Mouse (Mus musculus): ENCODE data around the gene Zfp319.
"Not testable (repeated sequence)": the region's sequence is repeated elsewhere in the genome, so short reads cannot be mapped to it uniquely, and the experiment has no call there.

Gene Zfp319

DNA sequence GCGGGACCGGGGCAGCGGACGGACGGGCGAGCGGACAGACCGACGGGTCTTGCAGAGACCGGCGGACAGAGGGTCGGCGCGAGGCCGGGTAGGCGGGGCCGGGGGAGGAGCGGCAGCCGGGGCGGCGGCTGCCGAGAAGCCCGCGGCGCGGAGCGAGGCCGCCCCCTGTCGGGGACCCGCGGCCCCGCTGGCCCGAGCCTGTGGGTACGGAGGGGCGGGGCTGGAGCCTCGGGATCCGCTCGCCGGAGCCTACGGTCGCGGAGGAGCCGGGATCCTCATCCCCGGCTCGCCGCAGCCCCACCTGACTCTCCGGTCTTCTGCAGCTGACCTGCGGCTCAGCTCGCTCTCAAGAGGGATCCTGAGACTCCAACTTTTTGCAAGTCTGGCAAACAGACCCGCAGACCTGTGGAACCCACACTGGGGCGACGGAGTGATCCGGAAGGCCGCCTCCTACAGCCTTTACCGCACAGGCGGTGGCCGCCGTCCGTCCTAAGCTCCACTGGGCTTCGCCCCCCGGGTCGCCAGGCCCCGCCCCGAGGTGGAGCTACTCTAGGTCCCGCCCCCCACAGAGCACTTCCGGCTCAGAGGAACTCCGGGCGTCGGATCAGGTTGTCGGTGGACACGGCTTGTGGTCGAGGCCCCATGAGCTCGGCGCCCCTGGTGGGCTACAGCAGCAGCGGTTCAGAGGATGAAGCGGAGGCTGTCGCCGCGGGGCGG is at the start of gene Zfp319, which contains the start of gene Usb1:
Zfp319 (minus strand) TSS at position 231 of the 717 bp plus-strand sequence.
Usb1 (plus strand) TSS at position 565 of the 717 bp plus-strand sequence.
- DNase-seq, result peak; percentile 89 to 97

- no peak for DNase-seq
Observed at GRCm38 (mm10) chr8:95380953-95381352, 49.2 kb upstream of the Zfp319 start.

DNA sequence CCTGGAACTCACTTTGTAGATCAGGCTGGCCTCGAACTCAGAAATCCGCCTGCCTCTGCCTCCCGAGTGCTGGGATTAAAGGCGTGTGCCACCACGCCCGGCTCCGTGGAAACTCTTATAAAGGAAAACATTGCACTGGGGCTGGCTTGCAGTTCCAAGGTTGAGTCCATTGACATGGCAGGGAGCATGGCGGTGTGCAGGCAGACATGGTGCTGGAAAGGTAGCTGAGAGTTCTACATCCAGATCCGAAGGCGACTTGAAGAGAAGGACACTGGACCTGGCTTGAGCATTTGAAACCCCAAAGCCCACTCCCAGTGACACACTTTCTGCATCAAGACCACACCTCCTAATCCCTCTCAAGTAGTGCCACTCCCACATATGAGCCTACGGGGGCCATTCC is 47.2 kb upstream of the Zfp319 start:
- DNase-seq, result not testable (repeated sequence)

- no peak for DNase-seq
Observed at GRCm38 (mm10) chr8:95377863-95378291, 46.1 kb upstream of the Zfp319 start.

- DNase-seq, result no peak
Observed at GRCm38 (mm10) chr8:95377101-95377500, 45.4 kb upstream of the Zfp319 start.

DNA sequence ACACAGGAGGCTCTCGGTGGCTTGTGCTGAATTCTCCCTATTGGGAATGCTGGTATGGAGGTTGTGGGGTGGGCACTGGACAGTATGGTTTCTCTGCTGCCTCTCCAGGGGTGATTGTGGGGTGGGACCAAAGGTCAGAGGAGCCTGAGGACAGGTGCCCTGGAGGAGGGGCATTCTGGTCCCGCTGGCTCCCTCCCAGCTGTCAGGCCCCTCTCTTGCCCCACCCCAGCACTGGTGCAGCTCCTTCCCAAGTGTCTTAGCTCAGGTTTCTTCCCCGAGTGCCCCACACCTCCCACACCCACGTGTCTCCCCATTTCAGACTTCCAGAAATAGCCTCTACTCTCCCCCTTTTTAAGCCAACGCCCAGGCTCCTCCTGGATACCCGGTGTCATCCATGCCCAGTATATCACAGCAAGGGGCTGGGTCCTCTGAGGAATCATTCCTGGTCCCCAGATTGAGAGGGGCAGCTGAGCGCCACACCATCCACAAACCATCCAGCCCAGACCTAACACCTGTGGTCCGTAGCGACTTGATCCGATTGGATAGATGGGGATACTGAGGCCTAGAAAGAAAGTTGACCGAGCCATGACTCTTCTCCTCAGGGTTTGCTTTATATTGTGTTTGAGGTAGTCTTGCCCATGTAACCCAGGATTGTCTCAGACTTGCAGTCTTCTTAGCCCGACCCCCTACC is 44.7 kb upstream of the Zfp319 start:
- DNase-seq, result no peak

DNA sequence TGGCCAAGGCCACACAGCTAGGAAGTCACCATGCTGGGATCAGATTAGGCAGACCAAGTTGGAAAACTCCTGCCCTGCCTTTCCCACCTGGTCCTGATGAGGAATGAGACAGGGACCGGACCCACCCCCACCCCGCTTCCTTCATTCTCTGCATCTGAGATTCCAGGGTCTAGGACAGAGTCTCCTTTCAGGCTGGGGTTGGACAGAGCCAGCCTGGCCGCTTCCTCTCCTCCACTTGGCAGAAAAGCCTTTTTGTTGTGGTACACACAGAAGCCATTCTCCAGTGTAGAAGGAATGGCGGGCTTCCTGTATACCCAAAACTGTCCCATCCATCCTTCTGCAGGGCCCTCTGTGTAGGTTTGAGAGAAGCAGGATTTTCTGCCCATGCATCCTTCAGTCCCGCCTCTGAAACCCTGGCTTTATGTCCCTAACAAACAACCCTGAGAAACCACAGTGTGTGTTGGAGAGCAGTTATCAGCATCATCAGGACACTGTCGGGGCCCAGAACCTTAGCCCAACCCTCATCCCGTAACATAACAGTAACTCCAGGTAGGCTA is 43.7 kb upstream of the Zfp319 start:
- no peak for DNase-seq

GRCm38 (mm10) chr8:95374429-95374828 is 42.7 kb upstream of the Zfp319 start:
- no peak for DNase-seq

DNA sequence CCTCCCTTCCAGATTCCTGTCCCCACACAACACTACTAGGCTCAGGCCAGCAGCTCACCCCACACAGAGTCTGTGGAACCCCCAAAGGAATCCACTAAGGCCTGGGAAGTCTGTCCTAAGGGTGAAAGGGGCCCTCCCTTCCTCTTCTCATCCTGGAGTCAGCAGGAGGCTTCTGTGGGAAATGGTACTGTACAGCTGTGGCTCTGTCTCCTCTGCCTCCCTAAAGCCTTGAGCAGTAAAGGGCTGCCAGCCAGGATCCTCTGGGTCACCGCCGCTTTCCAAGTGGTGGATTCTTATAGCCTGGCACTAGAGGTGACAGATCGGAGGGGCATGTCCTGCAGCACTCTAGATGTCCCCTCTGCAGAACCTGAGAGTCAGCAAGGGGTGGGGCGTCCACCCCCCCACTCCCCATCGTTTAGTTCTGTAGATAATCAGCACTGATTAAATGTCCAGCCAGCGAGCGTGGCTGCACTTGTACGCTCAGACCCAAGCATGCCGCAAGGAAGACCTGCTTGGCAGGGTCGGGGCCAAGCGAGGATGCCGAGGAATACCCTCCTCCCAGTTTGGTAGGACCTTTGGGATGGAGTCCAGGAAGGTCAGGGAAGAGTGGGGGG is 41.7 kb upstream of the Zfp319 start:
- DNase-seq, result no peak

- DNase-seq, result no peak
Observed at GRCm38 (mm10) chr8:95369581-95370326, 38.0 kb upstream of the Zfp319 start.

GRCm38 (mm10) chr8:95363849-95364248 is 32.1 kb upstream of the Zfp319 start:
- DNase-seq, result no peak

- DNase-seq, result no peak
Observed at GRCm38 (mm10) chr8:95362272-95362671, 30.5 kb upstream of the Zfp319 start.

DNA sequence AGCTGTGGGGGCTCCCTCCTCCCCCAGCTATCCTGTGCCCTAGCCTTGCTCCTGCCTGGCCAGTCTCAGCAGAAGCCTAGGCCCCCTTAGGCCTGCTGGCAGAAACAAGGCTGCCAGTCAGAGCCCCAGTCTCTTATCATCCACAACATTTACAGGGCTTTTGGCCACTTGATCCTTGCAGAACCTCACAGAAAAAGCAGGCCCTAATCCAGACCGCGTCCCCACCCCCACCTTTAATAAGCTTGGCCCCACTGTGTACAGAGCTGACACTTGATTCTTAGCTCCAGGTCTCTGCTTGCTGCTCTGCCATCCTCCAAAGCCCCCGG is 29.2 kb upstream of the Zfp319 start:
- no peak for DNase-seq

DNA sequence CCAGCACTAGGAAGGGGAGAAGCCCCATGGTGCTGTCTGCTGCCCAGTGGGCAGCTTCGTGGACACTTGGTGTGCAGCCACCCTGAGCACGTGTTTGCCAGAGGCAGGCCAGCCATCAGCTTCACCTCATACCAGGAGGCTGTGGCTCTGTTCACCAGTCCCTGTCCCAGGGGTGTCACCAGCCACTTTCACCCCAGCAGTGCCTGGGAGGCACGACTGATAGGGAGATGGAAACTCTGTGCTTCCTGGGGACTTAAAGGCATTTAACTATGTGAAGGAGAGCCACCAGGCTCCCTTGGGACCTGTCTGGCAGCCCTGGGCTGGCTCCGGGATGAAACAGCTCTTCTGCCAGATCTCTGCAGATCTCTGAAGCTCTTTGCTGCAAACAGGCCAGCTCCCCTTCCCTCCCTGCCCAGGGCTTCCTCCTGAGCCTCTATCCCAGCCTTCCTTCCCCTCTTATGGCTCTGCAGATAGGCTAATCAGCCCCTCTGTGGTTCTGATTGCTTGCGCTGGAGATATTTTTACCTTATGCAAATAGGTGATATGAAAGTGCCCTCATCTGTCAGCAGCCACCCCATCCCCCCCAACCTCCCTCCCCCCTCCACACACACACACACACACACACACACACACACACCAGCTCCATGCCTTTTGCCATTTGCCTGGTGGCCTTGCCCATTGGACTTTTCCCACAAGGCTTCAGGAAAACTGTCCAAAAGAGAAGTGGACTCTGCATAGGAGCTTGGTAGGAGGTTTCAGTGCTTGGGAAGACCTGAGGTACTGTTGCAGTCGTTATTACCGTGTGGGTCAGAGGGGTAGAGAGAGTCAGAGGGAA is 28.6 kb upstream of the Zfp319 start:
- no peak for DNase-seq

GRCm38 (mm10) chr8:95358550-95359411 is 27.0 kb upstream of the Zfp319 start:
- no peak for DNase-seq

DNA sequence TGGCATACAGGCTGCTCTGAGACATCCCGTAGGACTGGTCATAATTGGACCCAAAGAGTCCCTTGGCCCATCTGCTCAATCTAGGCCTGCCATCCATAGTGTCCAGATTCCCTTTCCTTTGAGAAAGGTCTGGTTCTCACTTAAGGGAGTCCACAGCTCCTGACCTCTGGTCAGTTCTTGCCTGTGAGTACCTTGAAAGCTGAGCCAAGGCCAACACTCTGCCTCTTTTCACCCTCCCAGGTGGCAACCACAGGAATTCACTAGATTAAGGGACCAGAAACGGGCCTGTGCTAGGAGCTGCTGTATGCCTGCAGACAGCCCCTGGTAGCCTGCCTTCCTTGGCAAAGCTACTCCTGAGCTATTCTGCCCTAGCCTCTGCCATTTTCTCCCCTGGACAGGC is 22.9 kb upstream of the Zfp319 start:
- DNase-seq, result no peak

DNA sequence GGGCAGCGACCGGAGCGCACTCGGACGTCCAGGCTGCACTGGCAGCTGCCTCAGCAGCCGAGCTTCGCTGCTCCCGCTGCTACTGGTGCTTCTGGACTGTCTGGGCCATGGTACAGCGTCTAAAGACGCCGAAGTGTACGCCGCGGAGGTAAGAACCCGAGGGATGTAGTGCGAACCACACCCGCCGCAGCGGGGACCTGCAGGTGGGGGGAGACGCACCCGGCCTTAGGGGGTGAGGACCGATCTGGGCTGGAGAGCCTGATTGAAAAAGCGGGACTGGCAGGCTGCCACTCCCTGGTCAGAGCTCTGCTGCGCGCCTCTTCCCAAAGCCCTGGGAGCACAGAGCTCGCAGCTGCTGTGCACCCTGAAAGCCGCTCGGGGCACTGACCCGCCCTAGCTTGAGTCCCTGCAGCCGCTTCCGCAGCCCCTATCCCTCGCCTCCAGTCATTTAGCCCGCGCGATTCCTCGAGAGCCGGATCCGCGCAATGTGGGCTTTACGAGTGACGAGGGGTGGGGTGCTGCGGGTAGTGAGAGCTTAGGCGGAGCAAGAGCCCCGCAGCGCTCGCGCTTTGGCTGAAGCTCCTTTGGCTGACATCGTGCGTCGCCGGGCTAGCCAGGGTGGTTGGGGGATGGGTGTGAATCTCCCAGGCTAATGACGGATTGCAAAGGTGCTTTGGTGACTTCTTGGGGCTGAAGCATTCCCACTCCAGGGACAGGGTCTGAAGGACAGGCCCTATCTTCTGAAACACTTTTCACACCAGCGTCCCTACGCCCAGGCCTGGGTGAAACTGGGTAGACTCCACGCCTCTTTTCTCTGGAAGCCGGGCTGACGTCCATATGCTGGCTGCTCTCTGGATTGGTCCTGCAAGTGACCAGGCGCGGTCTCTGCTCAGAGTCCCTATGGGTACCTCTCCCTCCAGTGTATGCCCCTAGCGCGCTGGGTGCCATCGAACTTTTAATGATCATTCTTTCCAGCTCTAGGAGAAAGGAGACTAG is 21.4 kb upstream of the Zfp319 start:
- DNase-seq, result peak in 1 of 2 experiments; percentile 44

DNA sequence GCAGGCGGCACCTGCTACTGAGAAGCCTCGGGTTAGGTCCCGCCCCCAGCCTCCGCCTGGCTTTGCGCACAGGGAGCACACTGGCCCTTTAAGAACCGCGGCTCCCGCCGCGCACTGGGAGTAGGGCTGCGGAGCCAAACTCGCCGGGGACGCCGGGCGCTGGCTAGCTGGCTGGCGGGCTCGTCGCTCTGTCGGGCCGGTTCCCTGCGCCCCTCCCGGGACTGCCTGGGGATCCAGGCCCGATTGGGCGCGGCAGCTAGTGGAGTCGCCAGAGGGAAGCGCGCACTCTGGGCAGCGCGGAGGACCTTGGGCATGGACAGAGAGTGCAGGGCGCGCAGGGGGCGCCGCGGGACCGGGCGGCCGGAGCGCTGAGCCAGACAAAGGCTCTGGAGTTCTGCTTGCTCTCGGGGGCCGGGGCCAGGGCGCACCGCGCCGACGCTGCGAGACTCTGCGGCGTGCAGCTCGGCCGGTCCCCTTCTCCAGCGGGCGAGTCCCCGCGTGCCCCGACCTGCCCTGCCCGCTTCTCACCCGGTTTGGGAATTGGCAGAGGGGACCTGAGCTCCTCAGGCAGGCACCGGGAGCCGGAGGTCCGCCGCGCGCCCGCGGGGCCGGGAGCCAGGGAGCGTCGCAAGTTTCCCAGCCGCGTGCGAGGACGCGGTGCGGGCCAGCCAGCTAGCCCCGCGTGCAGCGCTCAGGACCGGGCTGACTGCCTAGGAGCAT is 20.6 kb upstream of the Zfp319 start, which contains the start of gene Mmp15:
Mmp15 (plus strand) TSS at position 118 of the 720 bp plus-strand sequence.
- DNase-seq, result peak; percentile 38 to 65

- no peak for DNase-seq
Observed at GRCm38 (mm10) chr8:95351461-95351860, 19.7 kb upstream of the Zfp319 start.
